Mouse (Mus musculus): ENCODE measurements around the gene Ddx41.

Ddx41 gene

GRCm38 (mm10) chr13:55506697-55507096 is 29.8 kb downstream of the Ddx41 start:
- DNase-seq = no peak

GRCm38 (mm10) chr13:55505810-55506209 is 30.6 kb downstream of the Ddx41 start:
- peak in 1 of 2 experiments; percentile 19 for DNase-seq

GRCm38 (mm10) chr13:55504390-55504789 is 32.1 kb downstream of the Ddx41 start:
- peak in 1 of 2 experiments; percentile 3 for DNase-seq

- no peak for DNase-seq
These were observed 34.1 kb downstream of the Ddx41 start for GRCm38 (mm10) chr13:55502405-55502804.

- peak; percentile 32 to 67 for DNase-seq
These were observed 35.9 kb downstream of the Ddx41 start for GRCm38 (mm10) chr13:55500575-55500974.

GRCm38 (mm10) chr13:55498906-55499305 is 37.6 kb downstream of the Ddx41 start:
- DNase-seq = no peak

GRCm38 (mm10) chr13:55496661-55497060 is 39.8 kb downstream of the Ddx41 start:
- DNase-seq = no peak

- no peak for DNase-seq
These were observed 40.8 kb downstream of the Ddx41 start for GRCm38 (mm10) chr13:55495702-55496101.

- peak; percentile 39 to 62 for DNase-seq
These were observed 41.4 kb downstream of the Ddx41 start for GRCm38 (mm10) chr13:55494883-55495621.

GRCm38 (mm10) chr13:55494257-55494656 is 42.2 kb downstream of the Ddx41 start:
- DNase-seq = no peak

- peak; percentile 66 to 77 for DNase-seq
These were observed 48.6 kb downstream of the Ddx41 start, which contains the start of gene Dbn1 for GRCm38 (mm10) chr13:55487578-55488498. TSS of gene Dbn1 (minus strand) at chr13:55488111.

GRCm38 (mm10) chr13:55486916-55487577 is 49.4 kb downstream of the Ddx41 start:
- peak; percentile 57 to 63 for DNase-seq

- DNase-seq = peak; percentile 49 to 60
These were observed 50.2 kb downstream of the Ddx41 start for GRCm38 (mm10) chr13:55486029-55486794.

GRCm38 (mm10) chr13:55484520-55485088 is 51.9 kb downstream of the Ddx41 start:
- no peak for DNase-seq

GRCm38 (mm10) chr13:55483593-55483992 is 52.9 kb downstream of the Ddx41 start:
- DNase-seq = no peak

GRCm38 (mm10) chr13:55483071-55483470 is 53.4 kb downstream of the Ddx41 start:
- no peak for DNase-seq

GRCm38 (mm10) chr13:55482542-55482941 is 53.9 kb downstream of the Ddx41 start:
- DNase-seq = peak; percentile 62 to 78

All from lung, postnatal 4 days (tissue).